Mouse (Mus musculus): ENCODE results near the gene Igsf21. TPM values are rescaled to one million over a fixed set of nuclear protein-coding genes. Genes with fewer than 3 reads are reported as not detected.

Igsf21 gene
- polyA plus RNA-seq, 1 experiment from 2014 or later = 30.0 TPM

DNA sequence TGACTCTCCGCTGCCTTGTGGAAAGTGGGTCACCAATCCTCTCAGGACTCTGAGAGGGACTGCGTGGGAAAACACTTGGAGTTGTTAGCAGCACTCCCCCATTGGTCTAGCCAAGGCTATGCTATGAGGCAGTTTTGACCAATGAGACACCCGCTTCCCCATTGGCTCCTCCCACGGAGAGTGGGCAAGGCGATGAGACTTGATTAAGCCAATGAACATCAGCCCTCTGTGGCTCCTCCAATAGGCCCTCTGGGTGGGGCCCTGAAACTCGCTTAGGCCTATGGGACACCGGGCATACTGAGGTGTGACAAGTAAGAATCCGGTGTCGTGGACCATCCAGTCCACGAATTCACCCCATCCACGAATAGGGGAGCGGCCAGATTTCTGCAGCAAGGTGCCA is 242.4 kb downstream of the Igsf21 start:
- Histone ChIP-seq H3K36me3 (ENCODE audit: control insufficient read depth, insufficient read depth, low read length) (no peaks in the 10 kb centered on the region), H3K4me1 (ENCODE audit: control insufficient read depth, insufficient read depth, low read length) (peaks cover 9% of the 10 kb centered on the region), H3K27me3 (replicated peaks; ENCODE audit: control insufficient read depth, insufficient read depth, low read length) (0 out of 2 replicates have a peak, but pooled peaks cover 3% of the 10 kb centered on the region), H3K27ac (ENCODE audit: low read depth, low read length) (no peak overlapping the region), H3K4me2 (ENCODE audit: low read length) (peak overlapping the region; percentile 33), H3K9ac (ENCODE audit: low read length) (no peak overlapping the region), H3K9me3 (replicated peaks; ENCODE audit: control insufficient read depth, low read length) (no peaks in the 10 kb centered on the region), H3K4me3 (ENCODE audit: low read depth, low read length) (no peak overlapping the region)
- no peak for DNase-seq (ENCODE audit: low spot score)
- ATAC-seq = no peak
- WGBS = 21% methylated on average over 12 of the region's 12 CpGs

DNA sequence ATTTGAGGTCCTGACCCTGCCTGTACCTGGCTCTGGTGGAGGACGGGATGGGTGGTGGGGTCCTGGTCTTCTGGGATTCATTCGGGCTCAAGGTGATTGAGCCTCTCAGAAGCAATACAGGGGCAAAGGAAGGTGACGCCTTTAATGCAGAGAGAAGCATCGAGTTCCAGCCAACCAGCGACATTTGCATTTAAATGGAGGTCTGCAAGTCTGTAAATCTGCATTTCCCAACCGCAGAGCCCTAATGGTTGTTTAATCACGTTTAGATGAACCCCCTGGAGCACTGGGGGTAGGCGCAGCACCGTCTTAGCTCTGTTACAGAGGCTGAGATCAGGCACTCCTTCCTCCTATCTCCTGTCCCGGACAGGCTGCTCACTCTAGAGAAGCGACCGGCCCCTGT is 244.5 kb downstream of the Igsf21 start:
- 6% methylated on average over 12 of the region's 12 CpGs for WGBS
- peaks cover 9% of the 10 kb centered on the region for H3K4me1 ChIP-seq (ENCODE audit: control insufficient read depth, insufficient read depth, low read length)
- H3K27me3 ChIP-seq (replicated peaks; ENCODE audit: control insufficient read depth, insufficient read depth, low read length) = 0 out of 2 replicates have a peak, but pooled peaks cover 3% of the 10 kb centered on the region
- no peak overlapping the region for H3K27ac ChIP-seq (ENCODE audit: low read depth, low read length)
- H3K9ac ChIP-seq (ENCODE audit: low read length) = no peak overlapping the region
- DNase-seq (ENCODE audit: low spot score) (peak; percentile 66), ATAC-seq (no peak)
- H3K4me2 ChIP-seq (ENCODE audit: low read length) = no peak overlapping the region
- H3K9me3 ChIP-seq (replicated peaks; ENCODE audit: control insufficient read depth, low read length) = no peaks in the 10 kb centered on the region
- H3K36me3 ChIP-seq (ENCODE audit: control insufficient read depth, insufficient read depth, low read length) = no peaks in the 10 kb centered on the region
- no peak overlapping the region for H3K4me3 ChIP-seq (ENCODE audit: low read depth, low read length)

DNA sequence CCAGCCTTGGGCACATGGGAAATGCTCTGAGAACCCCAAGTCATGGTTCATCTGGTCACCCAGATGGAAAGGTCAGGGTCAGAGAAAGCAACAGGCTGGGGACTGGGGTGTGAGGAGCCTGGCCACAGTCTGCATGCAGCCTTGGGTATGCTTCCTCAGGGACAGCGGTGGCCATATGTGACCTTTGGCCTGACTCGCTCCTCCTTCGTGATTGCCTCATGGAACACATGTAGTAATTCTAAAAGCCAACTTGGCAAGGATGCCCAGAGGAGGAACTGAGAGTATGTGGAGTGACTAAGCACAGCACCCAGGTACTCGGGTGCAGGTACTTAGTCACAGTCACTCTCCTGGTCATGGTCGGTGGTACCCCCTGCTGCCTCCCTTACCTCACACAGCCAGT is 245.7 kb downstream of the Igsf21 start:
- no peak overlapping the region for H3K27ac ChIP-seq (ENCODE audit: low read depth, low read length)
- no peaks in the 10 kb centered on the region for H3K36me3 ChIP-seq (ENCODE audit: control insufficient read depth, insufficient read depth, low read length)
- no peak overlapping the region for H3K9ac ChIP-seq (ENCODE audit: low read length)
- peaks cover 9% of the 10 kb centered on the region for H3K4me1 ChIP-seq (ENCODE audit: control insufficient read depth, insufficient read depth, low read length)
- no peak for DNase-seq (ENCODE audit: low spot score)
- no peaks in the 10 kb centered on the region for H3K9me3 ChIP-seq (replicated peaks; ENCODE audit: control insufficient read depth, low read length)
- 93% methylated on average over 5 of the region's 5 CpGs for WGBS
- ATAC-seq = no peak
- no peak overlapping the region for H3K4me2 ChIP-seq (ENCODE audit: low read length)
- 0 out of 2 replicates have a peak, but pooled peaks cover 3% of the 10 kb centered on the region for H3K27me3 ChIP-seq (replicated peaks; ENCODE audit: control insufficient read depth, insufficient read depth, low read length)
- no peak overlapping the region for H3K4me3 ChIP-seq (ENCODE audit: low read depth, low read length)

DNA sequence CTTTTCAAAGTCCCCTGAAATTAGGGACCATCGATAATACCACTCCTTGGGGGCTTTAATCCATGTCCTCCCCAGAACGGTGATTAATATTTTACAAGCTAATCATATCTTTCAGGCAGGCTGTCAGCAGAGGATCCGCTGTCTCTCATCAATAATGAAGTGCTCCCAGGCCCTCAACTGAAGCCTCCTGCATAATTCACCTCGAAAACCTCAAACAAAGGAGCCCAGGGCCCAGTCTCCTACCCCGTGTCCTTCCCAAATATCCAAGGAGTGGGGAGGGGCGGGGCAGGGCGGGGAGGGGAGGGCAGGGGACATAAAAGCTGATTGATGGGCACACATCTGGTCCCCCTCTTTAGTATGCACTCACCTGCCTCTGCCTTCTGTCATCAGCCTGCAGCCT is 247.6 kb downstream of the Igsf21 start:
- Histone ChIP-seq H3K4me3 (ENCODE audit: low read depth, low read length) (no peak overlapping the region), H3K27ac (ENCODE audit: low read depth, low read length) (no peak overlapping the region), H3K9ac (ENCODE audit: low read length) (no peak overlapping the region), H3K4me1 (ENCODE audit: control insufficient read depth, insufficient read depth, low read length) (peaks cover 19% of the 10 kb centered on the region), H3K4me2 (ENCODE audit: low read length) (no peak overlapping the region), H3K27me3 (replicated peaks; ENCODE audit: control insufficient read depth, insufficient read depth, low read length) (0 out of 2 replicates have a peak, but pooled peaks cover 3% of the 10 kb centered on the region), H3K36me3 (ENCODE audit: control insufficient read depth, insufficient read depth, low read length) (no peaks in the 10 kb centered on the region), H3K9me3 (replicated peaks; ENCODE audit: control insufficient read depth, low read length) (no peaks in the 10 kb centered on the region)
- no peak for ATAC-seq
- WGBS = 34% methylated on average over 7 of the region's 7 CpGs
- no peak for DNase-seq (ENCODE audit: low spot score)

DNA sequence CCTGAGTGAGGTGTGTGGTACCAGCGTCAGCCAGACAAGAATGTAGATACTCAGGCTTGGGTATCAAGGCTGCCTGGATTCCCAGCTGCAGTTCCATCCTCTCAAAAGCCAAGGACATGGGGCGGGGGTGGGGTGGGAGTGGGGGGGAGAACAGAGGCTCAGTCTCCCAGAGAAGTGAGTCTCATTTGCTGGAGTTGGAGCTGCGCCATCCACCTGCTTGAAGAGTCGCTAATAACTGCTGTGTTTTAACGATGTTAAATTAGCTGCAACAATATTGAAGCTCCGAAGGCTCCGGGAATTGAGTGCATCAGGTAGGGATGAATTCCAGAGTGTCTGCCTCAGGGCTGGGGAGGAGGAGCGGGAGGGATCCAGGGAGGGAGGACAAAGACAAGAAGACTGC is 250.9 kb downstream of the Igsf21 start:
- Histone ChIP-seq H3K9me3 (replicated peaks; ENCODE audit: control insufficient read depth, low read length) (no peaks in the 10 kb centered on the region), H3K27ac (ENCODE audit: low read depth, low read length) (no peak overlapping the region), H3K27me3 (replicated peaks; ENCODE audit: control insufficient read depth, insufficient read depth, low read length) (no peaks in the 10 kb centered on the region), H3K4me3 (ENCODE audit: low read depth, low read length) (no peak overlapping the region), H3K4me2 (ENCODE audit: low read length) (no peak overlapping the region), H3K36me3 (ENCODE audit: control insufficient read depth, insufficient read depth, low read length) (no peaks in the 10 kb centered on the region), H3K9ac (ENCODE audit: low read length) (no peak overlapping the region), H3K4me1 (ENCODE audit: control insufficient read depth, insufficient read depth, low read length) (peaks cover 14% of the 10 kb centered on the region)
- peak; percentile 77 for DNase-seq (ENCODE audit: low spot score)
- 24% methylated on average over 8 of the region's 8 CpGs for WGBS
- peak; percentile 29; the same call in 1 of the 2 replicates for ATAC-seq

DNA sequence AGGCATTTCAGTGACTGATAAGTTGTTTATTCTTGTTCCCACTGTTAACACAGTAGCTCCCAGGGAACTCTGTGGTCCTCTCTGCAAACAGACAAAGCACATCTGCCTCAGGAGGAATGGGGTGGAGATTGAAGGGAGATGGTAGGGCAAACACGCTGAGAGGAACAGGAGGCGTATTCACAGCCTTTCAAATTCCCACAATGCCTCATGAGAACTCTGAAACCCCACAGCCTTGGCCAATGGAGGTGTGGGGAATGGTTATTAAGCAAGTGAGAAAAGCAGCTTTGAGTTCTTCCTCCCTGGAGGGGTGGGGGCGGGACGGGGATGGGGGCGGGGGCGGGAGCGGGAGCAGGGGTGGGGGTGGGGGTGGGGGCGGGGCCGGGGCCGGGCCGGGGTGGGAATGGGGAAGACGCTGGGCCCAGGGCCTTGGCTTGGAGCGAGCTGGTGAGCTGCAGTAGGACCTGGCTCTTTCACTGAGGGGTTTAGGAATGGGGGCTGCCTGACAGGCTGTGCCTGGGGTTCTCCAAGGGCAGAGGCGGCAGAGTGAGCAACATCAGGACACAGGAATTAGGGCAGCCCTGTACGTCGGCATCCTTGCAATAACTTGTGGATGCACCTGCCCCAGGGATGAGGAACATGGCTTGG is 253.4 kb downstream of the Igsf21 start:
- DNase-seq (ENCODE audit: low spot score) (peak; percentile 73), ATAC-seq (peak; percentile 55; the same call in 1 of the 2 replicates)
- peaks cover 14% of the 10 kb centered on the region for H3K4me1 ChIP-seq (ENCODE audit: control insufficient read depth, insufficient read depth, low read length)
- H3K9ac ChIP-seq (ENCODE audit: low read length) = 0 out of 2 replicates have a peak overlapping the region, but pooled peaks have one; percentile 17
- 6% methylated on average over 9 of the region's 16 CpGs for WGBS
- 0 out of 2 replicates have a peak overlapping the region, but pooled peaks have one; percentile 9 for H3K4me2 ChIP-seq (ENCODE audit: low read length)
- no peaks in the 10 kb centered on the region for H3K36me3 ChIP-seq (ENCODE audit: control insufficient read depth, insufficient read depth, low read length)
- no peak overlapping the region for H3K4me3 ChIP-seq (ENCODE audit: low read depth, low read length)
- 0 out of 2 replicates have a peak overlapping the region, but pooled peaks have one; percentile 18 for H3K27ac ChIP-seq (ENCODE audit: low read depth, low read length)
- H3K9me3 ChIP-seq (replicated peaks; ENCODE audit: control insufficient read depth, low read length) = no peaks in the 10 kb centered on the region
- H3K27me3 ChIP-seq (replicated peaks; ENCODE audit: control insufficient read depth, insufficient read depth, low read length) = no peaks in the 10 kb centered on the region

DNA sequence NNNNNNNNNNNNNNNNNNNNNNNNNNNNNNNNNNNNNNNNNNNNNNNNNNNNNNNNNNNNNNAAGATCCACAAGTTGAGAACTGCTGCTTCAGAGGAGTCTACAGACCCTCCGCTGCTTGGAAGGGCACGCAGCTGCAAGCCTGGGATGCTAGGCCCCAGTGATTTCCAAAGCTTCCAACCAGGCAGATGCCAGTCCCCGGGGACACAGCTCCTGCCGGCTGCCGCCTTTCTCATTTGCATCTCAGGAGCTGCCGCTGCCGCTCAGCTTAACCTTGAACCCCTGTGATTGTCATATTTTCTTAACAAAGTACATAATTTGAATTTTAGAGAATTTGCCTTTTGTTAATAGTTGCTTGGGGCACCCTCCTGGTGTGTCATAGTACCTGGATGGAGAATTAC is 259.7 kb downstream of the Igsf21 start:
- no peak overlapping the region for H3K4me2 ChIP-seq (ENCODE audit: low read length)
- no peak overlapping the region for H3K4me3 ChIP-seq (ENCODE audit: low read depth, low read length)
- H3K27ac ChIP-seq (ENCODE audit: low read depth, low read length) = no peak overlapping the region
- 12% methylated on average over 7 of the region's 7 CpGs for WGBS
- H3K36me3 ChIP-seq (ENCODE audit: control insufficient read depth, insufficient read depth, low read length) = no peaks in the 10 kb centered on the region
- H3K27me3 ChIP-seq (replicated peaks; ENCODE audit: control insufficient read depth, insufficient read depth, low read length) = no peaks in the 10 kb centered on the region
- no peak overlapping the region for H3K9ac ChIP-seq (ENCODE audit: low read length)
- DNase-seq (ENCODE audit: low spot score) (peak; percentile 56), ATAC-seq (no peak)
- no peaks in the 10 kb centered on the region for H3K4me1 ChIP-seq (ENCODE audit: control insufficient read depth, insufficient read depth, low read length)
- no peaks in the 10 kb centered on the region for H3K9me3 ChIP-seq (replicated peaks; ENCODE audit: control insufficient read depth, low read length)

DNA sequence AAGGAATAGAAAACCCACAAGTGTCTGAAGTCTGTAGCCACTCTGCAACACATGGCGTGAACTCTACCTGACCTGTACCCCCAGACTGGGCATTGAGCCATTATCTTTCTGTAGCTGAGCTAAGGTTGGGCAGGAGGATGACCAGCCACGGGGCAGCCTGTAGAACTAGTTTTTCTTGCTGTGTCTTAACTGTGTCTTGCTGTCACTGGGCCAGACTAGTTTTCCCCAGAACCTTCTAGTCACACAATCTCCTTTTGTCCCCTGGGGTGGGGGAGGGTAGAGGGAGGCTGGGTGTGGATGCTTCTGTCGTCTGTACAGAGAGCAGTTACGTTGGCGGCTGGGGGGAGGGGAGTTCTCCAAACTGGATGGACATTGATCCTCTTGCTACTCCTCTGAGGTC is 267.9 kb downstream of the Igsf21 start:
- WGBS = 44% methylated on average over 5 of the region's 5 CpGs

DNA sequence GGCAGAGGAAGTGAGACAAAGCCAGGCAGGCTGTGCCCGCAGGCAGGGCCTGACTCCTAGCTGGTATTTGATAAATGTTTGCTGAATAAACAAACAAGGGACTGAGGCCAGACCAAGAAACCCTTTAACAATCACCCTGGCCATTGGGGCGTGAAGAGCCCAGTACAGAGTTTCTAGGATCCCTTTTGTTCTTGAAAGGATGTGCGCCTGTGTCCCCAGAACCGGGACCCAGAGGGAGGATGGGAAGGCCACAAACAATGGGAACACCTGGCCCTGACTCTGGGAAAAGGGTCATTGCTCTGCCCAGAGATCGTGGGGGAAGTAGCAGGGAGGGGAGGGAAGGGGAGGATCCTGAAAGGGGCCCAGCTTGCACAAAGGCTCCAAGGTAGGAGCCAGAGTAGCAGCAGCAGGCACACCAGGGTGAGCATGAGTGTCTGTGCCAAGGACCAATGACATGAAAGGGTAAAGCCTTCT is 269.2 kb downstream of the Igsf21 start:
- DNase-seq (ENCODE audit: low spot score) (no peak), ATAC-seq (no peak)
- H3K27ac ChIP-seq (ENCODE audit: low read depth, low read length) = no peak overlapping the region
- H3K4me3 ChIP-seq (ENCODE audit: low read depth, low read length) = no peak overlapping the region
- H3K4me2 ChIP-seq (ENCODE audit: low read length) = no peak overlapping the region
- no peaks in the 10 kb centered on the region; the same call in 1 of the 2 replicates for H3K4me1 ChIP-seq (ENCODE audit: control insufficient read depth, insufficient read depth, low read length)
- no peaks in the 10 kb centered on the region for H3K27me3 ChIP-seq (replicated peaks; ENCODE audit: control insufficient read depth, insufficient read depth, low read length)
- 14% methylated on average over 5 of the region's 5 CpGs for WGBS
- no peak overlapping the region for H3K9ac ChIP-seq (ENCODE audit: low read length)
- H3K9me3 ChIP-seq (replicated peaks; ENCODE audit: control insufficient read depth, low read length) = no peaks in the 10 kb centered on the region
- H3K36me3 ChIP-seq (ENCODE audit: control insufficient read depth, insufficient read depth, low read length) = no peaks in the 10 kb centered on the region

More for the DNA sequence above, 267.9 kb downstream of the Igsf21 start:
- ATAC-seq = no peak
- H3K27me3 ChIP-seq (replicated peaks; ENCODE audit: control insufficient read depth, insufficient read depth, low read length) = no peaks in the 10 kb centered on the region
- H3K27ac ChIP-seq (ENCODE audit: low read depth, low read length) = no peak overlapping the region
- DNase-seq (ENCODE audit: low spot score) = no peak
- no peak overlapping the region for H3K9ac ChIP-seq (ENCODE audit: low read length)
- H3K9me3 ChIP-seq (replicated peaks; ENCODE audit: control insufficient read depth, low read length) = no peaks in the 10 kb centered on the region
- H3K4me3 ChIP-seq (ENCODE audit: low read depth, low read length) = no peak overlapping the region
- H3K4me2 ChIP-seq (ENCODE audit: low read length) = no peak overlapping the region
- H3K36me3 ChIP-seq (ENCODE audit: control insufficient read depth, insufficient read depth, low read length) = no peaks in the 10 kb centered on the region
- no peaks in the 10 kb centered on the region; the same call in 1 of the 2 replicates for H3K4me1 ChIP-seq (ENCODE audit: control insufficient read depth, insufficient read depth, low read length)
